Mouse (Mus musculus) adrenal gland (tissue): ENCODE data around the gene Bcl7c.
"Not testable (repeated sequence)": the region's sequence is repeated elsewhere in the genome, so short reads cannot be mapped to it uniquely, and the experiment has no call there.

Experiments used
- intact Hi-C: fragments of 180-260 bp; cut with DNase I; formaldehyde crosslinking; loops from one replicate; pipeline ENCODE4 v1.15.1; 2025

The Bcl7c gene

DNA sequence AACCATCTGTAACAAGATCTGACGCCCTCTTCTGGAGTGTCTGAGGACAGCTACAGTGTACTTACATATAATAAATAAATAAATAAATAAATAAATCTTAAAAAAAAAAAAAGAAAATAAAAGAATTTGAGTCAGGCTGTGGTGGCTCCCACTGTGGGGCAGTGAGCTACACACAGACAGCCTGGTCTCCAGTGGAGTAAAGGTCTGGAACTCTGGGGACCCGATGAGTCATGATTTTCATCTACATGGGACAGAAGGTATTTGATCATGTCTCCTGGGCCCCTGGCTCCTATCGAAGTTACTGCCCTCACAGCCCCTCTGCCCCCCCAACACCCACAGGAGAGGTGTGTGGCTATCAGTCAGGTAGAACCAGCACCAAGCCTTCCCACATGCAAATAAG is 57.1 kb downstream of the Bcl7c start:
- intact Hi-C loops, result no loop called here

GRCm38 (mm10) chr7:127649206-127649605 is 59.5 kb downstream of the Bcl7c start:
- intact Hi-C loops, result no loop called here

- intact Hi-C loops, result no loop called here
Measured at GRCm38 (mm10) chr7:127648516-127649201, 60.1 kb downstream of the Bcl7c start.

GRCm38 (mm10) chr7:127647576-127647975 is 61.2 kb downstream of the Bcl7c start:
- intact Hi-C loops, result not testable (repeated sequence)

DNA sequence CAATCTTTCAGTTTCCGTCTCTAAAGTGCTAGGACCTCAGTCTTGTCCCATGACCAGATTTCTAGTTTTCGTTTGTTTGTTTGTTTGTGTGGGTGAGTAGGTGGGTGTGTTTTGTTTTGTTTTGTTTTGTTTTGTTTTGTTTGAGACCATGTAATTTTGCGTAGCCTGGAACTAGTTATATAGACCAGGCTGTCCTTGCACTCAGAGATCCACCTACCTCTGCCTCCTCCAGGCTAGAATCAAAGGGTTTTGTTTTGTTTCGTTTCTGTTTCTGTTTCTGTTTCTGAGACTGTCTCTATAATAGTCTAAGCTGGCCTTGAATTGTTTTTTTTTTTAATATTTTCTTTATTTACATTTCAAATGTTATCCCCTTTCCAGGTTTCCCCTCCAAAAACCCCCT is 62.4 kb downstream of the Bcl7c start:
- intact Hi-C loops, result no loop called here

GRCm38 (mm10) chr7:127642254-127642653 is 66.5 kb downstream of the Bcl7c start:
- intact Hi-C loops, result no loop called here

- intact Hi-C loops, result no loop called here
Measured at GRCm38 (mm10) chr7:127641260-127641659, 67.5 kb downstream of the Bcl7c start.

GRCm38 (mm10) chr7:127636963-127637362 is 71.8 kb downstream of the Bcl7c start:
- intact Hi-C loops, result no loop called here

GRCm38 (mm10) chr7:127631416-127631815 is 77.3 kb downstream of the Bcl7c start:
- intact Hi-C loops, result no loop called here

DNA sequence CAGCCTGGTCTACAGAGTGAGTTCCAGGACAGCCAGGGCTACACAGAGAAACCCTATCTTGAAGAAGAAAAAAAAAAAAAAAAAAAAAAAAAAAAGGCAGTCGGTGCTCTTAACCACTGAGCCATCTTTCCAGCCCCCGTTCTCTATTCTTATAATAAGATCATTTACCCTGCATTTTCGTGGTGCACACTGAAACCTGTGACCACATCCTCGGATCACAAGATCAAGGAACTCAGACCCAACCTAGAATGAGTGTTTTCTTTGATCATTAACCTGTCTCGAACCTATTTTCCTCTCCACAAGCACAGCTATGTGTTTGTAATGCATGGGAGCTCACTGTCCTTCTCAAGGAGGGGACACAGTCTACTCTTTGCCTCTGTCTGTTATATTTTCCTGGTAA is 80.1 kb downstream of the Bcl7c start:
- intact Hi-C loops, result no loop called here

DNA sequence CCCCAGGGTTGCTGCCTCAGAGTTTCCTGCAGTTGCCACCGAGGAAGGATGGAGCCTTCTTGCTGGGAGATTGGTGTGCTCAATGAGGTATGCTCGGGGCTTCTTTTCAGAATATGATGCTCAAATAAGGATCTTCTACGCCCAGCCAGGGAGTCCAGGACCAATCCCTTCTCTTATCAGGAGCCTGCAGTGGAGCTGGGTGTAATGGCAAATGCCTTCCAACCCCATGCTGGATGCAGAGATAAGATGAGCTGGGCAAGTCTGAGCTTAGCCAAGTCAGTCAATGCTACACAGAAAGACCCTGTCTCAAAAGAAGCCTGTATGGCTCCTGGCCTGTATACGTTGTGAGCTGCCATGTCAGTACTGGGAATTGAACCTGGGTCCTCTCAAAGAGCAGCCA is 82.3 kb downstream of the Bcl7c start:
- intact Hi-C loops, result no loop called here

GRCm38 (mm10) chr7:127626039-127626438 is 82.7 kb downstream of the Bcl7c start:
- intact Hi-C loops, result no loop called here

DNA sequence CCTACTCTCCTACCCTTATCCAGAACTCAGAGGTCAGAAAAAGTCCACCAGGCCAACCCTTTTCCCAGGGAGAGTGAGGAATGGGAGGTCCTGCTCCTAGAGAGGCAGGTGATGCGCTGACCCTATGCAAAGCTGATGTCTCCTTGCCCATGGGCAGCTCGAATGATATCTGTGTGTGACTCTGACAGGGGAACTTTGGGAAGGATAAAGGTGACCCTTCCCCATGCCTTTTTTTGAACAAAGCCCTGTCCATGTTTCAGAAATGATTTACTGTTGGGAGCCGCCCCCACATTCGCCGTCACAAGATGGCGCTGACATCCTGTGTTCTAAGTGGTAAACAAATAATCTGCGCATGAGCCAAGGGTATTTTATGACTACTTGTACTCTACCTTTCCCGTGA is 90.3 kb downstream of the Bcl7c start:
- intact Hi-C loops, result not testable (repeated sequence)

- intact Hi-C loops, result no loop called here
Measured at GRCm38 (mm10) chr7:127617962-127618361, 90.8 kb downstream of the Bcl7c start.

DNA sequence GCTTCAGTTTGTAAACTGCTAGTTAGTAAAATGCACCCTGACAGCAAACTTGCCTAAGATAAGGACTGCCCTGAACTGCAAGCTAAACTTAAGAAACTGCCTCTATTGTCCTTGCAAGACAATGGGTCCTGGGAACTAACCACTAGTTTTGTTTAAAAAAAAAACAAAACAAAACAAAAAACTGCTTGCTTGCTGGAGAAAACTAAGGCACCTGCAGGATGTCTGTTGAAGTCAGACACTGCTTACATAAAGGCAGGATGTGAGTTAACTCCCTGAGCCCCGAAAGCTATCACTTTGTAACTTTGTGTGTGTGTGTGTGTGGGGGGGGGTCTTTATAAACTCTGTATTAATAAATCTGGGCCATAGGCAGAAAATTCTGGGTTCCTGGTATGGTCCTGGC is 91.9 kb downstream of the Bcl7c start:
- intact Hi-C loops, result no loop called here

DNA sequence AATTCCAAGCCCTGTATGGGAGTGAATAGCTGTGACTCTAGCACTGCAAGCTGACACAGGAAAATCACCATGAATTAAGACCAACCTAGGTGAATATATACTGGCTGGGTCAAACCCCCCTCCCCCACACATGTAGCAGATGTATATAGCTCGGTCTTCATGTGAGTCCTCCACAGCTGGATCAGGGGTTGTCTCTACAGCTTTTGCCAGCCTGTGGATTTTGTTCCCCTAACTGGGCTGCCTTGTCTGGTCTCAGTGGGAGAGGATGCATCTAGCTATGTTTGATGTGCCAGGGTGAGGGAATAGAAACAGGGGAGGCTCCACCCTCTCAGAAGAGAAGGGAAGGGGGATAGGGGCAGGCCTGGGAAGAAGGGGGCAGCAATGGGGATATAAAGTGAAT is 92.4 kb downstream of the Bcl7c start:
- intact Hi-C loops, result no loop called here

GRCm38 (mm10) chr7:127614891-127615843 is 93.6 kb downstream of the Bcl7c start, which contains the start of gene Zfp629:
Gene Zfp629 (minus strand): TSS chr7:127615797.
- intact Hi-C loops, result no loop called here

DNA sequence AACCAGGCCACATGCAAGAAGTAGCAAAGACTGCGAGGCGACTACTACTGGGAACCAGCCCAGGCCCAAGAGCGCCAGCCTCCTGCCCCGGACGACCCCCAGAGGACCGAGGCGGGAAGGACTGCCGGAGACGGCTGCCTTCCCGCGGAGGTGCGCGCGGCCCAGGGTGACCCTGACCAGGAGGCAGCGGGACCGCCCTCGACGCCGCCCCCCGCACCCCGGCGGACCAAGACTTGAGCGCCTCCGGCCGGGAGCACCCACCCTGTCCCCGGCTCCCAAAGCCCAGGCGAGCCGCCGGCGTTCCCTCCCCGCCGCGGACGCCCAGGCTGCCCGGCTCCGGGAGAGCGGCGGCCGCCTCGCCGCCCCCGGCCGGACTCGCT is 94.2 kb downstream of the Bcl7c start:
- intact Hi-C loops, result no loop called here

DNA sequence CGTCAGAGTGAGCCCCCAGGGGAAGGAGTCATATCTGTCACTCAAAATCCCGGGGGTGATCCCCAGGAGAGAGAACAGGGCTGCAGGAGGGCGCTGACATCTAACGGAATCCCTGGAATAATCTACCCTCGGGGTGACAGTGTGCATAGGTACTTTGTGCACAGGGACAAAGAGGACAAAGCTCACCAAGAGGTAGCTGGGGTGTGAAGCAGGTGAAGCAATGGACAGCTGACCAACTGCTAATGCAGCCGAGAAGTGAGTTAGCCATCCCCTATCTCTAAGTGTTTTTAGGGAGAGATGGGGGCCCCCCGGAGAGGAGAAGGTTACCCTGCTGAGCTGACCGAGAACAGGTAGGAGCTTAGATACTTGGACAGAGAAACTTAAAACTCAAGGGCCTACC is 94.6 kb downstream of the Bcl7c start:
- intact Hi-C loops, result no loop called here

DNA sequence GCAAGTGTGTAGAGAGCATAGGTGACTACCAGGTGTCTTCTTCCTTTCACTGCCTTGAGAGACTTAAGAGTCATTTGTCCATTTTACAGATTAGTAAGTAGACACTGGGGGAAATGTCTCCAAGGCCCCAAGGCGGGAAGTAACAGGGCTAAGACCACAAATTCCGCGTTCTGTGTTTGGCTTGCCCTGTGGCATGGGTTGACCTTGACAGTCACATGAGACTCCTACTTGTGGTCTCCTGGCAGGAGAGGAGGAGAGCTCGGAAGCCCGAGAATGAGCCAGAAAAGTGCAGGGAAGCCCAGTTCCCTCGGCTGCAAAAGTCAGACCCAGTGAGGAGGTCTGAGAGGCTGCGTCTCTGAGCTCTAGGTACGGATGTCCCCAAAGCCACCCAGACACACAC is 95.2 kb downstream of the Bcl7c start:
- intact Hi-C loops, result no loop called here

- intact Hi-C loops, result no loop called here
Measured at GRCm38 (mm10) chr7:127611561-127611960, 97.2 kb downstream of the Bcl7c start.
